Mouse (Mus musculus): ENCODE results near the gene Crip2. TPM values are rescaled to one million over a fixed set of nuclear protein-coding genes. Genes with fewer than 3 reads are reported as not detected.

The Crip2 gene
- polyA plus RNA-seq, 1 experiment from 2014 or later: 444 TPM

- Histone ChIP-seq H3K4me2 (ENCODE audit: low read length) (peak overlapping the region; percentile 89), H3K27ac (ENCODE audit: low read length) (no peak overlapping the region), H3K9ac (replicated peaks; ENCODE audit: low read depth, low read length) (peak overlapping the region; percentile 57), H3K4me1 (replicated peaks; ENCODE audit: control insufficient read depth, insufficient read depth, low read length) (peaks cover 24% of the 10 kb centered on the region), H3K27me3 (replicated peaks; ENCODE audit: control insufficient read depth, insufficient read depth, low read length) (no peaks in the 10 kb centered on the region; the same call in 1 of the 2 replicates), H3K9me3 (ENCODE audit: control insufficient read depth, low read length) (no peaks in the 10 kb centered on the region), H3K36me3 (ENCODE audit: control insufficient read depth, insufficient read depth) (no peaks in the 10 kb centered on the region), H3K4me3 (replicated peaks; ENCODE audit: low read length) (peak overlapping the region; percentile 73)
- WGBS: under 1% methylated on average over 23 of the region's 23 CpGs
- no peak for ATAC-seq
Observed at GRCm38 (mm10) chr12:113156540-113156929, 16.5 kb downstream of the Crip2 start.

DNA sequence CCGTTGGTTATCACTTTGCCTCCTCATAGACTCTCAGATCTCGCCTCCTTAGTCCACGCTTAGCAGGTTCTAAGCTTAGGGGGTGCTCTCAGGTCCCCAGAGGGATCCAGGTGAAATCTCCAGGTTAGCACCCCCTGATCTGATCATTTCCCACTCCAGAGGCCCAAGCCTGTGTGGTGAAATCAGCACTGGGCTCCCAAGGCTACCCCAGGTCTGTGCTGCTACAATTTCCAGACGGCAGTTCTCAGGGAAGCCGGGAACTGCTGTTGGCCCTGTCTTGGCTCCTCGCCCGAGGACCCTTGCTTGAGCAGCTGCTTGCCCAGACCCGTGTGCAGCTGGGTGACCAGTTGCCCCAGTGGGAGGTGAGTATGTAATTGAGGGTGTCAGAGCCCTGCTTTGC is 17.0 kb downstream of the Crip2 start:
- H3K4me3 ChIP-seq (replicated peaks; ENCODE audit: low read length): peak overlapping the region; percentile 73
- peak overlapping the region; percentile 57 for H3K9ac ChIP-seq (replicated peaks; ENCODE audit: low read depth, low read length)
- H3K4me2 ChIP-seq (ENCODE audit: low read length): peak overlapping the region; percentile 89
- no peaks in the 10 kb centered on the region for H3K9me3 ChIP-seq (ENCODE audit: control insufficient read depth, low read length)
- no peaks in the 10 kb centered on the region for H3K36me3 ChIP-seq (ENCODE audit: control insufficient read depth, insufficient read depth)
- H3K27me3 ChIP-seq (replicated peaks; ENCODE audit: control insufficient read depth, insufficient read depth, low read length): no peaks in the 10 kb centered on the region; the same call in 1 of the 2 replicates
- 15% methylated on average over 8 of the region's 8 CpGs for WGBS
- no peak overlapping the region for H3K27ac ChIP-seq (ENCODE audit: low read length)
- peaks cover 19% of the 10 kb centered on the region for H3K4me1 ChIP-seq (replicated peaks; ENCODE audit: control insufficient read depth, insufficient read depth, low read length)
- no peak for ATAC-seq

GRCm38 (mm10) chr12:113157521-113157920 is 17.5 kb downstream of the Crip2 start:
- Histone ChIP-seq H3K9me3 (ENCODE audit: control insufficient read depth, low read length) (no peaks in the 10 kb centered on the region), H3K4me1 (replicated peaks; ENCODE audit: control insufficient read depth, insufficient read depth, low read length) (peaks cover 19% of the 10 kb centered on the region), H3K36me3 (ENCODE audit: control insufficient read depth, insufficient read depth) (no peaks in the 10 kb centered on the region), H3K4me2 (ENCODE audit: low read length) (no peak overlapping the region), H3K4me3 (replicated peaks; ENCODE audit: low read length) (no peak overlapping the region), H3K27ac (ENCODE audit: low read length) (no peak overlapping the region), H3K27me3 (replicated peaks; ENCODE audit: control insufficient read depth, insufficient read depth, low read length) (no peaks in the 10 kb centered on the region; the same call in 1 of the 2 replicates), H3K9ac (replicated peaks; ENCODE audit: low read depth, low read length) (no peak overlapping the region)
- ATAC-seq: no peak
- WGBS: 91% methylated on average over 8 of the region's 8 CpGs

DNA sequence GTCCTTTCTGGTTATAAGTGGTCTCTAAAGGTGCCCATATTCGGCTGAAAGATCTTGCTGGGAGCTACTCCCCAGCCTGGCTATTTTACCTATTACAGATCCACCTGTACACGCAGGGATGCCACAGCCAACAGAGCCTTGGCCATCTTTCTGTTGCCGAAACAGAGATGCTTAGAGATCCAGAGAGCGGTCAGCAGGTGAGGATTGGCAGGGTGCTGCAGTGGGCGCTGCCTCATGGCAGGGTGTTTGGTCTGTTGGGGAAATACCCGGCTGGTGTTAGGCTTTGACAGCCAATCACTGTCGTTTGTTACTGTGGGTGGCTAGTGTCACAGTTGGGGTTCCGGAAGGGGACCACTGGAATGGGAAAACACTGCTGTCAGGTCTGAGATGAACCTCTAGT is 17.9 kb downstream of the Crip2 start:
- H3K4me3 ChIP-seq (replicated peaks; ENCODE audit: low read length): no peak overlapping the region
- H3K9ac ChIP-seq (replicated peaks; ENCODE audit: low read depth, low read length): no peak overlapping the region
- WGBS: 94% methylated on average over 8 of the region's 8 CpGs
- H3K36me3 ChIP-seq (ENCODE audit: control insufficient read depth, insufficient read depth): no peaks in the 10 kb centered on the region
- no peaks in the 10 kb centered on the region; the same call in 1 of the 2 replicates for H3K27me3 ChIP-seq (replicated peaks; ENCODE audit: control insufficient read depth, insufficient read depth, low read length)
- no peak for ATAC-seq
- H3K9me3 ChIP-seq (ENCODE audit: control insufficient read depth, low read length): no peaks in the 10 kb centered on the region
- peaks cover 19% of the 10 kb centered on the region for H3K4me1 ChIP-seq (replicated peaks; ENCODE audit: control insufficient read depth, insufficient read depth, low read length)
- no peak overlapping the region for H3K4me2 ChIP-seq (ENCODE audit: low read length)
- H3K27ac ChIP-seq (ENCODE audit: low read length): no peak overlapping the region

GRCm38 (mm10) chr12:113163561-113164006 is 23.5 kb downstream of the Crip2 start:
- no peaks in the 10 kb centered on the region for H3K4me1 ChIP-seq (replicated peaks; ENCODE audit: control insufficient read depth, insufficient read depth, low read length)
- H3K27ac ChIP-seq (ENCODE audit: low read length): 0 out of 2 replicates have a peak overlapping the region, but pooled peaks have one; percentile 13
- no peaks in the 10 kb centered on the region for H3K36me3 ChIP-seq (ENCODE audit: control insufficient read depth, insufficient read depth)
- no peaks in the 10 kb centered on the region for H3K27me3 ChIP-seq (replicated peaks; ENCODE audit: control insufficient read depth, insufficient read depth, low read length)
- 58% methylated on average over 11 of the region's 11 CpGs for WGBS
- ATAC-seq: peak; percentile 60
- no peak overlapping the region for H3K9ac ChIP-seq (replicated peaks; ENCODE audit: low read depth, low read length)
- no peaks in the 10 kb centered on the region for H3K9me3 ChIP-seq (ENCODE audit: control insufficient read depth, low read length)
- no peak overlapping the region for H3K4me3 ChIP-seq (replicated peaks; ENCODE audit: low read length)
- no peak overlapping the region for H3K4me2 ChIP-seq (ENCODE audit: low read length)

- no peak for ATAC-seq
- no peak overlapping the region for H3K4me2 ChIP-seq (ENCODE audit: low read length)
- H3K4me1 ChIP-seq (replicated peaks; ENCODE audit: control insufficient read depth, insufficient read depth, low read length): no peaks in the 10 kb centered on the region
- H3K9me3 ChIP-seq (ENCODE audit: control insufficient read depth, low read length): no peaks in the 10 kb centered on the region
- H3K27me3 ChIP-seq (replicated peaks; ENCODE audit: control insufficient read depth, insufficient read depth, low read length): no peaks in the 10 kb centered on the region
- H3K27ac ChIP-seq (ENCODE audit: low read length): no peak overlapping the region
- H3K4me3 ChIP-seq (replicated peaks; ENCODE audit: low read length): no peak overlapping the region
- H3K36me3 ChIP-seq (ENCODE audit: control insufficient read depth, insufficient read depth): no peaks in the 10 kb centered on the region
- no peak overlapping the region for H3K9ac ChIP-seq (replicated peaks; ENCODE audit: low read depth, low read length)
- WGBS: 92% methylated on average over 9 of the region's 9 CpGs
Observed at GRCm38 (mm10) chr12:113168031-113168536, 28.0 kb downstream of the Crip2 start.

GRCm38 (mm10) chr12:113176960-113177725 is 37.1 kb downstream of the Crip2 start:
- no peaks in the 10 kb centered on the region for H3K9me3 ChIP-seq (ENCODE audit: control insufficient read depth, low read length)
- no peak overlapping the region for H3K4me3 ChIP-seq (replicated peaks; ENCODE audit: low read length)
- no peaks in the 10 kb centered on the region for H3K36me3 ChIP-seq (ENCODE audit: control insufficient read depth, insufficient read depth)
- H3K4me1 ChIP-seq (replicated peaks; ENCODE audit: control insufficient read depth, insufficient read depth, low read length): no peaks in the 10 kb centered on the region
- H3K27ac ChIP-seq (ENCODE audit: low read length): no peak overlapping the region
- no peak for ATAC-seq
- H3K9ac ChIP-seq (replicated peaks; ENCODE audit: low read depth, low read length): no peak overlapping the region
- no peaks in the 10 kb centered on the region for H3K27me3 ChIP-seq (replicated peaks; ENCODE audit: control insufficient read depth, insufficient read depth, low read length)
- H3K4me2 ChIP-seq (ENCODE audit: low read length): no peak overlapping the region
- 89% methylated on average over 18 of the region's 18 CpGs for WGBS

- Histone ChIP-seq H3K27ac (ENCODE audit: low read length) (no peak overlapping the region), H3K27me3 (replicated peaks; ENCODE audit: control insufficient read depth, insufficient read depth, low read length) (no peaks in the 10 kb centered on the region), H3K4me1 (replicated peaks; ENCODE audit: control insufficient read depth, insufficient read depth, low read length) (peaks cover 6% of the 10 kb centered on the region), H3K36me3 (ENCODE audit: control insufficient read depth, insufficient read depth) (no peaks in the 10 kb centered on the region), H3K4me3 (replicated peaks; ENCODE audit: low read length) (no peak overlapping the region), H3K9me3 (ENCODE audit: control insufficient read depth, low read length) (no peaks in the 10 kb centered on the region), H3K9ac (replicated peaks; ENCODE audit: low read depth, low read length) (no peak overlapping the region), H3K4me2 (ENCODE audit: low read length) (no peak overlapping the region)
- ATAC-seq: no peak
- 85% methylated on average over 4 of the region's 4 CpGs for WGBS
Observed at GRCm38 (mm10) chr12:113181020-113181419, 41.0 kb downstream of the Crip2 start.

- no peak overlapping the region for H3K4me2 ChIP-seq (ENCODE audit: low read length)
- no peak overlapping the region for H3K9ac ChIP-seq (replicated peaks; ENCODE audit: low read depth, low read length)
- no peak overlapping the region for H3K27ac ChIP-seq (ENCODE audit: low read length)
- no peaks in the 10 kb centered on the region for H3K27me3 ChIP-seq (replicated peaks; ENCODE audit: control insufficient read depth, insufficient read depth, low read length)
- no peaks in the 10 kb centered on the region for H3K9me3 ChIP-seq (ENCODE audit: control insufficient read depth, low read length)
- WGBS: 62% methylated on average over 5 of the region's 5 CpGs
- H3K4me1 ChIP-seq (replicated peaks; ENCODE audit: control insufficient read depth, insufficient read depth, low read length): peaks cover 28% of the 10 kb centered on the region
- no peak for ATAC-seq
- H3K4me3 ChIP-seq (replicated peaks; ENCODE audit: low read length): no peak overlapping the region
- peaks cover 16% of the 10 kb centered on the region for H3K36me3 ChIP-seq (ENCODE audit: control insufficient read depth, insufficient read depth)
Observed at GRCm38 (mm10) chr12:113184945-113185344, 44.9 kb downstream of the Crip2 start.
